Mouse (Mus musculus) C2C12 (cell line): ENCODE measurements around the gene Vegfb.

Experiments
- CTCF ChIP-seq: IDR thresholded peaks from one replicate; pipeline ENCODE4 v1.5.1; 2011; ENCODE audit not compliant: control insufficient read depth, insufficient read depth, insufficient read length
- MAX ChIP-seq: IDR thresholded peaks from one replicate; pipeline ENCODE4 v1.6.1; 2011; ENCODE audit warnings: mild to moderate bottlenecking, control low read depth
- USF1 ChIP-seq: IDR thresholded peaks from one replicate; pipeline ENCODE4 v1.6.1; 2011; ENCODE audit warnings: low read depth, mild to moderate bottlenecking, control low read depth, moderate library complexity

DNA sequence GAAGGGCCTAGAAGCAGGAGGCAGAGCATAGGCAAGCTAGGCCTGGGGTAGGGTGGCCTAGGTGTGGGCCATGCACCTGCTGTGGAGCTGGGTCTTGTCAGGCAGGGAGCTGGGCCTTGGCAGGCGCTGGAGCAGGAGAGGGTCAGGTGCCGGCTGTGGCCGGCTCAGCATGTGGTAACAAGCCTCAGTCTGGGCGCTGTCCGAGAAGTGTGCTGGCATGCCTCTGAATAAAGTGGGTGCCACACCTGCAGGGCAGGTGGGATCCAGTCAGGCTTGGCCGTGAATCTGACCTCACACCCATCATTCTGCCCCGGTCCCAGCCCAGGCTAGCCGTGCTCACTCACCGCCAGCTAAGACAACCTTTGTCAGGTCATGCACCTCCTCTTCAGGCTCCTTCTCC, 26.5 kb upstream of the Vegfb start:
- TF ChIP-seq MAX (no peak), CTCF (no peak), USF1 (no peak)
